Mouse (Mus musculus): ENCODE results near the gene Fkbp1b. TPM values are rescaled to one million over a fixed set of nuclear protein-coding genes. Genes with fewer than 3 reads are reported as not detected.

Fkbp1b gene
- polyA plus RNA-seq, 1 experiment from 2014 or later, result 4.3 TPM

DNA sequence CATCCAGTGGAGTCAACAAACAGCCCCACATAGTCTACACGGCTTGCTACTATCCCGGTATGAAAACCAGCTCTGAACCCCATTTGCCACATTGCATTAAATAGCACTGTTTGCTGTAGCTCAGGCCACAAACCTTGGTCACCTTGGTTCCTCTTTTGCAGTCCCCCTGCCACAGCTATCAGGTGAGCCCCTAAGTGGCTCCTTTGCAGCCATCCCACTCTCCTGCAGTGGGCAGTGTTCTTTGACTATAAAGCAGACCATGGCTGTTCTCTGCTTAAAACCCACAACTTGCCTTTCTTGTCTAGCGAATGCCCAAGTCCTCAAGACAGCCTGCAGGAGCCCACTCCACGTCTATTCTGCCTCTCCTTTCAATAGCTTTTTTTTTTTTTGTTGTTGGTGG lies 30.9 kb upstream of the Fkbp1b start:
- H3K27me3 ChIP-seq (ENCODE audit: low read depth, poor library complexity, severe bottlenecking), result peaks cover 26% of the 10 kb centered on the region
- peaks cover 14% of the 10 kb centered on the region for H3K4me1 ChIP-seq
- no peaks in the 10 kb centered on the region for H3K36me3 ChIP-seq
- no peak for DNase-seq (ENCODE audit: low spot score)
- H3K27ac ChIP-seq (replicated peaks), result no peak overlapping the region
- no peak overlapping the region for H3K4me3 ChIP-seq
- no peaks in the 10 kb centered on the region for H3K9me3 ChIP-seq (replicated peaks)
- WGBS, result 67% methylated on average over 4 of the region's 4 CpGs

GRCm38 (mm10) chr12:4871260-4871659 lies 29.9 kb upstream of the Fkbp1b start:
- H3K4me1 ChIP-seq, result peaks cover 14% of the 10 kb centered on the region
- H3K27ac ChIP-seq (replicated peaks), result no peak overlapping the region
- no peaks in the 10 kb centered on the region for H3K36me3 ChIP-seq
- no peaks in the 10 kb centered on the region for H3K9me3 ChIP-seq (replicated peaks)
- H3K27me3 ChIP-seq (ENCODE audit: low read depth, poor library complexity, severe bottlenecking), result peaks cover 26% of the 10 kb centered on the region
- no peak for DNase-seq (ENCODE audit: low spot score)
- 88% methylated on average over 5 of the region's 5 CpGs for WGBS
- no peak overlapping the region for H3K4me3 ChIP-seq

DNA sequence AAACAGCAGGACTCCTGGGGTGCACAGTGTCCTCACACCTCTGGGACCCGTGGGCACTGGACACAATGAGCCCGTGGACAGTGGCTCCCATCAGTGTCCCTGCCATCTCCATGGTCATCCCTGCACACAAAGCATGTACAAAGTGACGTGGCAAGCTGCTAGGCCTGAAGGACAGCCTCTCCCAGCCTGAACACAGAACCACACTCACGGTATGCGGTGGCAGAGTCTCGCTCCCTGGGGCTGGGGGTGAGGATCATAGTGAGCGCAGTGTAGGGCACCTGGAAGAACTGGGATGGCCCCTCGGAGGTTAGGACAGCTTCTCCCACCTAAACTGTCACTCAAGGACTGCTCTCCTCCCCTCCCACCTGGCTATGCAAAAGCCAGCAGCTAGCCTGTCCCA lies 27.5 kb upstream of the Fkbp1b start:
- Histone ChIP-seq H3K36me3 (no peaks in the 10 kb centered on the region), H3K27me3 (ENCODE audit: low read depth, poor library complexity, severe bottlenecking) (peaks cover 14% of the 10 kb centered on the region), H3K4me3 (no peak overlapping the region), H3K9me3 (replicated peaks) (no peaks in the 10 kb centered on the region), H3K27ac (replicated peaks) (no peak overlapping the region), H3K4me1 (peaks cover 6% of the 10 kb centered on the region)
- WGBS, result 77% methylated on average over 8 of the region's 8 CpGs
- DNase-seq (ENCODE audit: low spot score), result no peak

DNA sequence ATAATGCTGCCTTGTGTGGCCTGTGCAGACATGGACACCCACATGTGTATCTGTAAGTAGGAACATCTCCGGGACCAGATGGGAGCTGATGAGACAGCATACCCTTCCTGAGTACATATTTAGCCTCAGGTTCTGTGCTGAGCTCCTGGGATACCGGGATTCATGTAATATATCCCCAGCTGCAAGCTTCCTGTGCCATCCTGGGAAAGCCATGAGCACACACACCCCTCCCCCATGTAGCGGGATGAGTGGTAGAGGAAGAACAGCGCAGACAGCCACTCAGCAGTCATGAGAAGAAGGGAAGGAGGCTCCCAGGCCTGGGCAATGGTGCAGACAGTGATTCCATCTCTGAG lies 22.9 kb upstream of the Fkbp1b start:
- Histone ChIP-seq H3K27me3 (ENCODE audit: low read depth, poor library complexity, severe bottlenecking) (no peaks in the 10 kb centered on the region), H3K36me3 (peaks cover 11% of the 10 kb centered on the region), H3K4me1 (peaks cover 7% of the 10 kb centered on the region), H3K27ac (replicated peaks) (no peak overlapping the region), H3K9me3 (replicated peaks) (no peaks in the 10 kb centered on the region; the same call in 1 of the 2 replicates), H3K4me3 (no peak overlapping the region)
- no peak for DNase-seq (ENCODE audit: low spot score)
- WGBS, result 83% methylated on average over 4 of the region's 4 CpGs

GRCm38 (mm10) chr12:4863654-4864337 lies 22.4 kb upstream of the Fkbp1b start:
- Histone ChIP-seq H3K27me3 (ENCODE audit: low read depth, poor library complexity, severe bottlenecking) (no peaks in the 10 kb centered on the region), H3K27ac (replicated peaks) (no peak overlapping the region), H3K36me3 (peaks cover 11% of the 10 kb centered on the region), H3K4me1 (peaks cover 8% of the 10 kb centered on the region), H3K4me3 (no peak overlapping the region), H3K9me3 (replicated peaks) (no peaks in the 10 kb centered on the region; the same call in 1 of the 2 replicates)
- WGBS, result 85% methylated on average over 4 of the region's 4 CpGs
- DNase-seq (ENCODE audit: low spot score), result no peak

DNA sequence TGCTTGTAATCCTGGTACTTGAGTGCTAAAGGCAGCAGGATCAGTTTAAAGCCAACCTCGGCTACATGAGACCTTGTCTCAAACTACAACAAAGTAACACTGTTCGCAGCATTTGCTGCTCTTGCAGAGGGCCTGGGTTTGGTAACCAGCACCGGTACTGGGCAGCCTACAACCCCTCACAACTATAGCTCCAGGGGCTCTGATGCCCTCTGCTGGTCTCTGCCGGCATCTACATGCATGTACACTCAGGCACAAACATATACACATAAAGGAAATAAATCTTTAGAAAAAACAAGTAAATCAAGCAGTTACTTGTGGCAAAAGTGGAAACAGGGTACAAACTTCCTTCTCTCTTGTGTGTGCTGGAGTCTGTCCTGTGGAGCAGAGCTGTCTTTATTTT lies 21.3 kb upstream of the Fkbp1b start:
- no peak for DNase-seq (ENCODE audit: low spot score)
- Histone ChIP-seq H3K9me3 (replicated peaks) (no peaks in the 10 kb centered on the region; the same call in 1 of the 2 replicates), H3K4me3 (no peak overlapping the region), H3K36me3 (peaks cover 16% of the 10 kb centered on the region), H3K27me3 (ENCODE audit: low read depth, poor library complexity, severe bottlenecking) (no peaks in the 10 kb centered on the region), H3K4me1 (peaks cover 6% of the 10 kb centered on the region), H3K27ac (replicated peaks) (no peak overlapping the region)
- 86% methylated on average over 4 of the region's 4 CpGs for WGBS

GRCm38 (mm10) chr12:4859241-4859914 lies 18.0 kb upstream of the Fkbp1b start:
- WGBS, result 65% methylated on average over 11 of the region's 11 CpGs
- peaks cover 44% of the 10 kb centered on the region for H3K36me3 ChIP-seq
- no peak overlapping the region for H3K4me3 ChIP-seq
- no peak for DNase-seq (ENCODE audit: low spot score)
- H3K4me1 ChIP-seq, result peaks cover 6% of the 10 kb centered on the region
- 0 out of 2 replicates have a peak overlapping the region, but pooled peaks have one; percentile 42 for H3K27ac ChIP-seq (replicated peaks)
- no peaks in the 10 kb centered on the region for H3K27me3 ChIP-seq (ENCODE audit: low read depth, poor library complexity, severe bottlenecking)
- peaks cover 3% of the 10 kb centered on the region; the same call in 1 of the 2 replicates for H3K9me3 ChIP-seq (replicated peaks)

DNA sequence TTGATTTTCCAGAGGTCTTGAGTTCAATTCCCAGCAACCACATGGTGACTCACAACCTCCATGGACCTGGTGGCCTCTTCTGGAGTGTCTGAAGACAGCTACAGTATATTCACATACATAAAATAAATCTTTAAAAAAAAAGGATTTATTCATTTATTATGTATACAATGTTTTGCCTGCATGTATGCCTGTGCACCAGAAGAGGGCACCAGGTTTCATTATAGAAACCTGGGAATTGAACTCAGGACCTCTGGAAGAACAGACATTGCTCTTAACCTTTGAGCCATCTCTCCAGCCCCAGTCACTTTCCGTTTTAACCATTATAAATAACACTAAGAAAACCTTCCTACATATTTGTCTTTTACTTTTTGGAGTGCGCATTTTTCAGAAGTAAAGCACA lies 15.4 kb upstream of the Fkbp1b start:
- Histone ChIP-seq H3K27ac (replicated peaks) (no peak overlapping the region), H3K9me3 (replicated peaks) (peaks cover 3% of the 10 kb centered on the region; the same call in 1 of the 2 replicates), H3K27me3 (ENCODE audit: low read depth, poor library complexity, severe bottlenecking) (no peaks in the 10 kb centered on the region), H3K36me3 (peaks cover 65% of the 10 kb centered on the region), H3K4me3 (no peak overlapping the region), H3K4me1 (peaks cover 6% of the 10 kb centered on the region)
- WGBS, result 87% methylated on average over 2 of the region's 2 CpGs
- no peak for DNase-seq (ENCODE audit: low spot score)

GRCm38 (mm10) chr12:4856160-4856559 lies 14.8 kb upstream of the Fkbp1b start:
- DNase-seq (ENCODE audit: low spot score), result no peak
- Histone ChIP-seq H3K36me3 (peaks cover 70% of the 10 kb centered on the region), H3K9me3 (replicated peaks) (peaks cover 3% of the 10 kb centered on the region; the same call in 1 of the 2 replicates), H3K4me1 (peaks cover 6% of the 10 kb centered on the region), H3K27ac (replicated peaks) (no peak overlapping the region), H3K27me3 (ENCODE audit: low read depth, poor library complexity, severe bottlenecking) (no peaks in the 10 kb centered on the region), H3K4me3 (no peak overlapping the region)
- 97% methylated on average over 5 of the region's 5 CpGs for WGBS

GRCm38 (mm10) chr12:4843741-4844140 lies 2.4 kb upstream of the Fkbp1b start:
- WGBS, result under 1% methylated on average over 12 of the region's 12 CpGs
- H3K27me3 ChIP-seq (ENCODE audit: low read depth, poor library complexity, severe bottlenecking), result peaks cover 39% of the 10 kb centered on the region
- H3K27ac ChIP-seq (replicated peaks), result peak overlapping the region; percentile 76
- peaks cover 32% of the 10 kb centered on the region for H3K4me1 ChIP-seq
- DNase-seq (ENCODE audit: low spot score), result peak; percentile 62
- H3K4me3 ChIP-seq, result peak overlapping the region; percentile 61
- no peaks in the 10 kb centered on the region for H3K9me3 ChIP-seq (replicated peaks)
- peaks cover 6% of the 10 kb centered on the region for H3K36me3 ChIP-seq

- peak within 1 kb of the TSS; percentile 78 for H3K4me3 ChIP-seq
- peaks cover 32% of the 10 kb centered on the region for H3K4me1 ChIP-seq
- peak within 1 kb of the TSS; percentile 76 for H3K27ac ChIP-seq (replicated peaks)
- under 1% methylated on average over 30 of the region's 30 CpGs for WGBS
- H3K36me3 ChIP-seq, result peaks cover 4% of the 10 kb centered on the region
- peaks cover 39% of the 10 kb centered on the region for H3K27me3 ChIP-seq (ENCODE audit: low read depth, poor library complexity, severe bottlenecking)
- DNase-seq (ENCODE audit: low spot score), result peak; percentile 91
- H3K9me3 ChIP-seq (replicated peaks), result no peaks in the 10 kb centered on the region
These were observed 1.7 kb upstream of the Fkbp1b start, which contains the start of gene Wdcp for GRCm38 (mm10) chr12:4842890-4843597. Wdcp (plus strand) TSS chr12:4843303.

GRCm38 (mm10) chr12:4842456-4842855 lies 1.1 kb upstream of the Fkbp1b start:
- Histone ChIP-seq H3K4me3 (no peak overlapping the region; the same call in 1 of the 2 replicates), H3K27me3 (ENCODE audit: low read depth, poor library complexity, severe bottlenecking) (peaks cover 39% of the 10 kb centered on the region), H3K9me3 (replicated peaks) (no peaks in the 10 kb centered on the region), H3K4me1 (peaks cover 32% of the 10 kb centered on the region), H3K27ac (replicated peaks) (no peak overlapping the region), H3K36me3 (peaks cover 4% of the 10 kb centered on the region)
- 89% methylated on average over 8 of the region's 8 CpGs for WGBS
- no peak for DNase-seq (ENCODE audit: low spot score)

Data from midbrain, embryonic 10.5 days (tissue).